Mouse (Mus musculus) liver, embryonic 14.5 days (tissue): ENCODE measurements around the gene Cldn3. TPM values are rescaled to one million over a fixed set of nuclear protein-coding genes. Genes with fewer than 3 reads are reported as not detected.

Experiments used
- ATAC-seq: fragments of 200-750 bp; cut with Nextera tagmentation; 2 replicates; pipeline ENCODE4 v1.8.0; 2017; ENCODE audit warnings: moderate number of reproducible peaks, mild to moderate bottlenecking, moderate library complexity; ENCODE audit not compliant: insufficient read depth
- DNase-seq, 3 experiments: peaks; one replicate each; pipeline ENCODE4 v3.0.0-alpha.2; 2012 to 2013; ENCODE audit warnings: low read depth in 3 of 3, low spot score in 3 of 3
- H3K27ac ChIP-seq: fragments of 300-500 bp; sonication (generic); 2 replicates; pipeline ENCODE4 v1.5.1; 2014; ENCODE audit warnings: moderate library complexity, mild to moderate bottlenecking, control low read depth, inconsistent platforms
- H3K27me3 ChIP-seq: fragments of 300-500 bp; sonication (generic); 2 replicates; pipeline ENCODE4 v1.6.1; 2014; ENCODE audit warnings: mild to moderate bottlenecking, low read length, moderate library complexity; ENCODE audit not compliant: control insufficient read depth, insufficient read depth
- H3K36me3 ChIP-seq: fragments of 300-500 bp; sonication (generic); replicated peaks from 2 replicates; pipeline ENCODE4 v1.6.1; 2014; ENCODE audit warnings: low read depth; ENCODE audit not compliant: control insufficient read depth, insufficient read depth
- H3K4me1 ChIP-seq, 2 experiments: fragments of 200-500 bp in 1 of 2; fragments of 300-500 bp in 1 of 2; sonication (generic) in 1 of 2; replicated peaks; 2 replicates each; pipeline ENCODE4 v1.6.1; 2012 to 2014; ENCODE audit warnings: antibody characterized with exemption in 1 of 2, inconsistent platforms in 1 of 2, low read length in 1 of 2; ENCODE audit not compliant: control insufficient read depth in 2 of 2, insufficient read depth in 2 of 2
- H3K4me2 ChIP-seq: fragments of 300-500 bp; sonication (generic); 2 replicates; pipeline ENCODE4 v1.6.1; 2014; ENCODE audit warnings: low read depth, mild to moderate bottlenecking, control low read depth, moderate library complexity
- H3K4me3 ChIP-seq, 2 experiments: fragments of 200-500 bp in 1 of 2; fragments of 300-500 bp in 1 of 2; sonication (generic) in 1 of 2; 2 replicates each; pipeline ENCODE4 v1.5.1; 2012 to 2014; ENCODE audit warnings: low read depth in 2 of 2, low read length in 2 of 2, mild to moderate bottlenecking in 2 of 2, control low read depth in 1 of 2, inconsistent platforms in 1 of 2, moderate library complexity in 1 of 2; ENCODE audit not compliant: insufficient read depth in 1 of 2
- H3K9ac ChIP-seq: fragments of 300-500 bp; sonication (generic); replicated peaks from 2 replicates; pipeline ENCODE4 v1.6.1; 2014; ENCODE audit warnings: mild to moderate bottlenecking, control low read depth, moderate library complexity
- H3K9me3 ChIP-seq: fragments of 300-500 bp; sonication (generic); 2 replicates; pipeline ENCODE4 v1.6.1; 2016; ENCODE audit warnings: low read length, mixed read lengths; ENCODE audit not compliant: control insufficient read depth
- CTCF ChIP-seq: IDR thresholded peaks from 2 replicates; pipeline ENCODE4 v1.5.1; 2016; ENCODE audit warnings: antibody characterized with exemption, low read depth, control low read depth
- EP300 ChIP-seq: IDR thresholded peaks from 2 replicates; pipeline ENCODE4 v1.6.1; 2016; ENCODE audit warnings: antibody characterized with exemption, low read depth
- WGBS: fragments of 180-500 bp; shearing (Covaris S2); extraction: QIAGEN DNeasy Blood & Tissue Kit; methylation state at CpG from one replicate; pipeline ENCODE4 v1.1.7; 2014; ENCODE audit not compliant: insufficient replicate concordance; 5-methylcytosine and 5-hydroxymethylcytosine counted together
- polyA plus RNA-seq, 2 experiments: library from polyadenylated mRNA; depleted of rRNA in 1 of 2; stranded (reverse) in 1 of 2; unstranded in 1 of 2; fragments of >200 nt; fragmentation: Nextera tagmentation in 1 of 2; extraction: Ambion mirVana in 1 of 2; gene quantifications; 2 replicates each; pipeline versions ENCODE4 v1.2.1 to v1.2.3; 2012 to 2014

The Cldn3 gene
- polyA plus RNA-seq, 2 experiments, result 0.43 to 0.47 TPM

DNA sequence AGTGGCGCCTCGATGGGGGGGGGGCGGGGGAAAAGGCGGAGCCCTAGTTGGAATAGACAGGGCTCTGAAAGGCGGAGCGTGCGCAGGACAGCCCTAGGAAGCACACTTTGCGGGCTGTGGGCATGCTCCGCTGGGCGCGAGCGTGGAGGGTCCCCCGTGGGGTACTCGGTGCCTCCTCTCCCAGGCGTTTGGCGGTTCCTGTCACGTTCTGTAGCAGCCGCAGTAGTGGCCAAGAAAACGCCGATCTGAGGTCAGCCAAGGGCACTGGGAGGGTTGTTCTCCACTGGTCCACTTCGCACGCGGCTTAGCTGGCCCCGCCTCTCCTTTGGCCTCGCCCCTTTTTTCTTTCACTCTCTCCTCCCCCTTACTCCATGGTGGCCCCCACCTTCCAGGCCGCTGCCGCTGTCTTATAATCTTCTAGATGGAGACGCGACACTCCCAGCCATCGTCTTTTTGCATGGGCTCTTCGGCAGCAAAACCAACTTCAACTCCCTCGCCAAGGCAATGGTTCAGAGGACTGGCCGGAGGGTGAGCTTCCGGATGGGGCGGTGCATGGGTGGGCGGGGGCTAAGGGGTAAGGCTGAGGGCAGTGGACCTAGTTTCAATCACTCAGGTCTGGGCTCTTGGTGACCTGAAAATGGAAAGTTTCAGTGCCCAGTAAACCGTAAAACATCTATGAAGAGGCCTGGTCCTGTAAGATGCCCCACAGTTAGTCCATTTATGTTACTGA is 23.7 kb downstream of the Cldn3 start:
- WGBS, result under 1% methylated on average over 34 of the region's 37 CpGs
- peak overlapping the region; percentile 96 for H3K4me2 ChIP-seq
- H3K36me3 ChIP-seq, result no peaks in the 10 kb centered on the region
- no peaks in the 10 kb centered on the region for H3K27me3 ChIP-seq
- no peaks in the 10 kb centered on the region for H3K9me3 ChIP-seq
- H3K27ac ChIP-seq, result peak overlapping the region; percentile 86
- TF ChIP-seq CTCF (no peak), EP300 (no peak)
- peak overlapping the region; percentile 71 for H3K9ac ChIP-seq
- peaks cover 8 to 16% of the 10 kb centered on the region in 2 experiments for H3K4me1 ChIP-seq
- peak; percentile 69 for ATAC-seq
- peak; percentile 70 to 85 (median 71) for DNase-seq
- peak overlapping the region; percentile 65 to 72 for H3K4me3 ChIP-seq

DNA sequence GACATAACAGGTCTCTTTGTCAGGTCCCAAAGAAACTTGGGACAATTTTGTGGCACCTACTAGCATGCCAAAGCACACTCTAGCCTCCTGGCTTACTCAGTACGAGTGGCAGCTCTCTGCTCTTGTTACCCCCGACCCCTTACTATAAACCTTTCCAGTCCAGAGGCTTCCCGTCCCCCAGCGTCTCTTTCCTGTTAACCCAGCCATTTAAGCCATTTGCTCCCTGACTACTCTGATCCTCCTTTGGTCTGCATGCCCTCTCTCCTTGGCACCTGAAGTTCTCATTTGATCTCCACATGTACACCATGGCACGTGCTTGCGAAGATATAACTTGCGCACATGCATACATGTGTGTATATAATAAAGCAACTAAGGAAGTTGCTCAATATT is 24.3 kb downstream of the Cldn3 start:
- TF ChIP-seq EP300 (no peak), CTCF (no peak)
- Histone ChIP-seq H3K27ac (peak overlapping the region; percentile 86), H3K9ac (peak overlapping the region; percentile 71), H3K4me1 (peaks cover 8 to 16% of the 10 kb centered on the region in 2 experiments), H3K27me3 (no peaks in the 10 kb centered on the region), H3K36me3 (no peaks in the 10 kb centered on the region), H3K4me3 (peak overlapping the region; percentile 65 to 72), H3K4me2 (peak overlapping the region; percentile 96), H3K9me3 (no peaks in the 10 kb centered on the region)
- ATAC-seq (no peak), DNase-seq (no peak)
- 45% methylated on average over 7 of the region's 7 CpGs for WGBS

DNA sequence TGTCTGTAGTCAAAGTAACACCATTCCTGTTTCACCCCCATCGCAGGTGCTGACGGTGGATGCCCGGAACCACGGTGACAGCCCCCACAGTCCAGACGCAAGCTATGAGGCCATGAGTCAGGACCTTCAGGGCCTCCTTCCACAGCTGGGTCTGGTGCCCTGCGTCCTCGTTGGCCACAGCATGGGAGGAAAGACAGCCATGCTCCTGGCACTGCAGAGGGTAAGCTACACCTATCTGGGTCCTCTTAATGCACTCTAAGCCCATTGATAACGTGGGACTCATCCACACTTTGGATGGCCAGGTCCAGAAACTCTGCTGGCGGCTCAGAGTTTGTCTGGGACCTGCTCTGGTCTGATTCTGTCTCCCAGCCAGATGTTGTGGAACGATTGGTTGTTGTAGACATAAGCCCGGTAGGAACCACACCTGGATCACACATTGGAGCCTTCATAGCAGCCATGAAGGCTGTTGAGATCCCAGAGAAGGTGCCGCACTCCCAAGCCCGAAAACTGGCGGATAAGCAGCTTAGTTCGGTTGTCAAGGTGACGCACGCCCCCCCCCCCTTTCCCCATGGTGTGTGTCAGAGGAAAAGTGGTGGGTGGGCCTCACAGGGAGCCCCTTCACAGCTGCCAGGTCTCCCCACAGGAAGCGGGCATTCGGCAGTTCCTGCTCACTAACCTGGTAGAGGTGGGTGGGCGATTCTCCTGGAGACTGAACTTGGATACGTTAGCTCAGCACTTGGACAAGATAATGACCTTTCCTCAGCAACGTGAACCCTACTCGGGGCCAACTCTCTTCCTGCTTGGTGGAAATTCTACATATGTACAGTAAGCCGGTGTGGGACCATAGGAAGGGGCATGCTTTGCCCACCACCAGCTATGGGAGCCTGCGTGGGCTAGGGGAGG is 25.1 kb downstream of the Cldn3 start:
- no peaks in the 10 kb centered on the region for H3K9me3 ChIP-seq
- peak overlapping the region in 1 of 2 experiments; percentile 8; a peak in 1 of 4 replicates for H3K4me3 ChIP-seq
- H3K9ac ChIP-seq, result no peak overlapping the region
- H3K27ac ChIP-seq, result no peak overlapping the region
- WGBS, result 78% methylated on average over 25 of the region's 25 CpGs
- peak overlapping the region; percentile 96 for H3K4me2 ChIP-seq
- no peak for ATAC-seq
- H3K4me1 ChIP-seq, result peaks cover 8 to 21% of the 10 kb centered on the region in 2 experiments
- TF ChIP-seq CTCF, result no peak
- no peaks in the 10 kb centered on the region for H3K27me3 ChIP-seq
- no peaks in the 10 kb centered on the region for H3K36me3 ChIP-seq
- no peak for DNase-seq

DNA sequence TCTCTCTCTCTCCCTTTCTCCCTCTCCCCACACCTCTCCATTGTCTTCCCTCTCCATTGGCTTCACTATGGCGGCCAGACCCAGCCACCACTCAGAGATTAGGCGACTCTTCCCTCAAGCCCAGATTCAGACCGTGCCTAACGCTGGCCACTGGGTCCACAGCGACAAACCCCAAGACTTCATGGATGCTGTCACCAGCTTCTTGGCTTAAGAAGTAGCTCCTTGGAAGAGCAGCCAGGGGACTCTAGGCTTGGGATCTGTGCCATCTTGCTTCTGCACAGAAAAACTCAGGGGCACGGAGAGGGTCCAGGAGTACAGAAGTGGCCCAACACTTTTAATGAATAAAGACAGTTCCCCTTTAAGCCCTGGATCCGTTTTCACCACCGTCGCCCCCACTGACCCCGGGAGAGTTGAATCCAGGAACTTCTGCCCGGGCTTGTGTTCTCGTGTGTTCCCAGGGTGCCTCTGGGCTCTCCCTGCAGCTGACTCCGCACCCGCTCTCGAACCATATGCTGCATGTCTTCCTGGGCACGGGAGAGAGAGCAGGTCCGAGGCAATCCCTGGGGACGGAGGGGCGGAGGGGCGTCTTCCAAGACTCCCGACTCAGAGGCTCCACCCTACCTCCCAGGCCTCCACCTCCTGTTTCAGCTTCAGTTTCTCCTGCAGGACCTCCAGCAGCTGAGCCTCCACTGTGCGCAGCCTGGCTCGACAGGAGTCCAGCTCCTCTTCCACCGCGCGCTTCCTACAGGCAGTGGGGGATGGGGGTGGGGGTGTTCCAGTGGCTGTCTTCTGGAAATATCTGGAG is 26.0 kb downstream of the Cldn3 start:
- no peak overlapping the region for H3K4me3 ChIP-seq
- H3K27me3 ChIP-seq, result no peaks in the 10 kb centered on the region
- H3K27ac ChIP-seq, result no peak overlapping the region
- no peaks in the 10 kb centered on the region for H3K9me3 ChIP-seq
- no peak overlapping the region for H3K9ac ChIP-seq
- H3K4me2 ChIP-seq, result peak overlapping the region; percentile 11; the same call in 1 of the 2 replicates
- DNase-seq (no peak), ATAC-seq (no peak)
- TF ChIP-seq EP300, result no peak
- no peak for TF ChIP-seq CTCF
- peaks cover 8 to 24% of the 10 kb centered on the region in 2 experiments for H3K4me1 ChIP-seq
- H3K36me3 ChIP-seq, result no peaks in the 10 kb centered on the region
- WGBS, result 60% methylated on average over 26 of the region's 26 CpGs
